Mouse (Mus musculus) megakaryocyte-erythroid progenitor cell, adult 5-6 weeks (primary cell): Measurements from ENCODE around the gene Gphn. TPM values are rescaled to one million over a fixed set of nuclear protein-coding genes. Genes with fewer than 3 reads are reported as not detected.

ENCODE experiments used
- ATAC-seq: replicated peaks from 2 replicates; pipeline ENCODE4 v1.8.0; 2016; ENCODE audit warnings: mild to moderate bottlenecking, inconsistent platforms; ENCODE audit not compliant: severe bottlenecking, poor library complexity, low FRiP score, low TSS enrichment
- total RNA-seq, 2 experiments: library from RNA; stranded (forward) in 1 of 2; stranded (reverse) in 1 of 2; fragments of 200-1000, 215-1000 nt in 1 of 2; fragments of >200 nt in 1 of 2; fragmentation: Nextera tagmentation in 1 of 2; gene quantifications; 2 replicates each; pipeline ENCODE4 v1.2.3; 2014 to 2017

Gene Gphn
- total RNA-seq, 2 experiments from 2014 or later = 8.4 to 11.1 TPM

DNA sequence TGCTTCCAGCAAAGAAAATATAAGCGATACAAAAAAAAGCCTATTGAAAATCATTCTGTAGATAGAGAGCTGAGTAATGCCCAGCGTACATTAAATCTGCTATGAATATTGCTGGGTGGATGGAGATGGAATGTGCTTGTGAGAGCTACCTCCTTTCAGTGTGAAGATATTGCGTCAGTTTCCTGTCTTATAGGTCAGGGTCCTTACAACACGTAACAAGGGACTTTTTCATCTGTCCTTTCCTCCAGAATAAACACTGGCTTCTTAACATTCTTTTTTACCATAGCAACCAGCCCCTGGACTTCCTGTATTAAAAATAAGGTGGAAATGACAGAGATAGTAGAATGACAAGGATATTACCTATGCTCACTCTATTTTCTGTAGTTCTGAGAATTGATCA, 456.1 kb downstream of the Gphn start:
- no peak for ATAC-seq

DNA sequence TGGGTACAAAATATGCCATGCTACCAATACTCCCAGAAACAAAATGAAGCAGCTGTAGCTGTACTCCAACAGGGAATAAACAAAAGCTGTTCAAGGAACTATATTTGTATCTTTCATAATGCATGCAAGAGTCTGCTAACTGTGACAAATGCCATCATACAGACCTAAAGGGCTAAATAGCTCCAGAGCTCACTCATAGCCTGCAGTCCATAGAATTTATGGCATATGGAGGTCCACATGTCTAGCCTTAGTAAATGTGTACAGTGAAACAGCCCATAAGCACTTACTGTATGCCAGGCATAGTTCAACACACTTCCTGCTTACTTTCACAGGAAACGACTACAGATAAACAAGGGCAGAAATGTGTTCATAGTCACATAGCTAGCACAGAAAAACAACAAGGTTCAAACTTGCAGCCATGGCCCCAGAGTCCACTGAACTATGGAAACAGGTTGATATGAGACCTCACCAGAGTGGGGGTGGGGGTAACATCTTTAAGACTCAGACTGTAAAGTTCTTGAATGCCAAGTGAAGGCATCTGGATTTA, 459.6 kb downstream of the Gphn start:
- no peak for ATAC-seq

DNA sequence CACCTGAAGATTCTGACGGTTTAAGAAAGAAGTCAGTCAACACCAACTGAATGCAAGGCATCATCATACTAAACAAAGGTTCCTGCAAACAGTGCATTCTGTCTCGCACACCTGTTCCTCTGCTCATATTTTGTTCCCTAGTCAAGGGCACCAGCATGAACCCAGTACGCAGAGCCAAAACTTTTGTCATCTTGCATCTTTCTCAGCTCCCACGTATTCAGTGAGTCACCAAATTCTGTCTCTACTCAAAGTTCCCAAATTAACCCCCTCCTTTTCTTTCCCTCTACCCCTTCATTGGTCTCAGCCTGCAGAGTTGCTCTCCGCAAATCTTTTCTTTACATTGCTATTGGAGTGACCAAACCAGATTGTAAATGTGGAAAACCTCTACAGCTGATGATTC, 462.7 kb downstream of the Gphn start:
- ATAC-seq = no peak

DNA sequence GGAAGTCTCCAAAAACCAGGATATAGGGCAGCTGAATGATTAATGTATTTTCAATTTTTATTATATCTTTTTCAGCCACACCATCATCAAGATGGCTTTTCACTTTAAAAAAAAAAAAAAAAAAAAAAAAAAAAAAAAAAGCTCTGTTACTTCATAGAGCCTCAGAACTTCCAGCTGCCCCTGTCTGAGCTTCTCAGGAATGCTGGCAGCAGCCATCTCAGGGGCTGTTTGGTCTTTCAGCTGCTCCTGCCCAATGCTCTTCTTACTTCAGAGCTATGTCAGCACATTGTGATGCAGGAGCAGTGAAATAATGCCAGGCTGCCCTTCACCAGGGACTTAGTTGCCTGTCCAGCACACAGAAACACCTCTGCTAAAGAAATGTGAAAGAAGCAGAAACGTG, 465.1 kb downstream of the Gphn start, which contains the start of gene Fam71d:
Gene Fam71d (plus strand): TSS at position 211 of the 400 bp plus-strand sequence.
- ATAC-seq = no peak

DNA sequence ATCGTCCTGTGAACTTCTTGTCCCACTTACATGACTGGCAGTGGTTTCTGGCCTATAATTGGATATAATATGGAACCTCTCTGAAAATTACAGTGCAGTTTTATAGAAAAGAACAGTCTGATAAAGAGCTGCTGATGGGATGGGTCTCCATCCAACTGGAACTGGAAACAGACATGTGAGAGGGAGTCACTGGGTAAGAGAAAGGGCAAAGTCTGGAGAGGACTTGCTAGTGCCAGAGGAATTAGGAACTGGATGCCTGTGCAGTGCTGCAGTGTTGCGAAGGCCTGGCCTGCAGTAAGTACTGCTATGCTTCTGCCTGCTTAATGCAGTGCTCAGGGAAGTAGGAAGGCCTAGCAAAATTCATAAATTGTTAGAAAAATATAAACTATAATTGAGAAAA, 467.1 kb downstream of the Gphn start:
- ATAC-seq = no peak

DNA sequence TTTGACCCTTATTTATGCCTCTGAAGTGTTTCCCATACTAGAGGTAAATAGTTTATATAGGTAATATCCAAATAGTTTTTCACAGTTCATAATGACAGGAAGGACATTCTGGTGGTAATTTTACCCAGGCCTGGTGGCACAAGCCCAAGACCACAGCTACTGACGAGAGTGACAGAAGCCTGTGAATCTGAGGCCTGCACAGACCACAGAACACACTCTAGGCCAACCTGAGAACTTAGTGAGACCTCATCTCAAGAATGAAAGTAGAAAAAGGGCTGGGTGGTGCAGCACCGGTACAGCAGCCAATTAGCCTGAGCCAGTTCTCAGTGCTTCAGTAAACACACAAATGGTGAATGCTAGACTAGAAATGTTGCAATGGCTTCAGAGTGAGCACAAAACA, 491.6 kb downstream of the Gphn start:
- ATAC-seq = no peak

DNA sequence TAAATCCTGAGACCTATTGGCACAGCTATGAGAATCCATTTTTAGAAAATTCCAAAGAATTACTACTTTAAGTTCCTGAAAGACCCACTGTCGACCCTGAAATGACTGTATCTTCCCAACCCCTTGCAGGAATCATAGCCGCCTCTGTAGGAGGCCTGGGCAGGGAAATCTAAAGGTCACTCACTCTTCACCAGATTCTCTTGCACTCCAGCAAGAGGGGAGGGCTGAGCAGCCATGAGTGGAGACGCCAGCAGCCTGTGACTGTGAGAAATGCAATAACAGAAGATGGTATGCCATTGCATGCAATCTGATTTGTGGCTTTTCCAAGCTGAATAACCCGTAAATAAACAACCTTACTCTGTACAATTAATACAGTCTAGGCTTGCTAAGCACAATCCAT, 501.5 kb downstream of the Gphn start:
- ATAC-seq = no peak

Other genes with a start within 250 kb of the Gphn start
- gene Gm6657, start 32.1 kb upstream of the Gphn start, total RNA-seq (2014; fragmentation: Nextera tagmentation) = not detected in 2 replicates
- gene Gm6657, start 32.1 kb upstream of the Gphn start, total RNA-seq (2017) = not detected in 2 replicates